Mouse (Mus musculus) embryonic fibroblast, embryonic 13.5 days (primary cell): ENCODE measurements around the gene Arl6ip4.

Source experiments
- CTCF ChIP-seq: IDR thresholded peaks from 2 replicates; pipeline ENCODE4 v1.5.1; 2011; ENCODE audit warnings: mild to moderate bottlenecking, control low read depth, low read length, moderate library complexity, borderline replicate concordance; ENCODE audit not compliant: insufficient read depth
- POLR2A ChIP-seq: IDR thresholded peaks from 2 replicates; pipeline ENCODE4 v1.6.1; 2011; ENCODE audit warnings: low read depth, mild to moderate bottlenecking, control low read depth, low read length, moderate library complexity

GRCm38 (mm10) chr5:124100128-124101044 lies 15.5 kb upstream of the Arl6ip4 start:
- no peak for TF ChIP-seq POLR2A
- TF ChIP-seq CTCF = no peak
